Mouse (Mus musculus): ENCODE results near the gene Kcnh2. TPM values are rescaled to one million over a fixed set of nuclear protein-coding genes. Genes with fewer than 3 reads are reported as not detected.
A peak's percentile ranks its signal among the peaks of the same experiment; 100 is the strongest.

Gene Kcnh2
- polyA plus RNA-seq, 1 experiment from 2014 or later, result 26.2 TPM

DNA sequence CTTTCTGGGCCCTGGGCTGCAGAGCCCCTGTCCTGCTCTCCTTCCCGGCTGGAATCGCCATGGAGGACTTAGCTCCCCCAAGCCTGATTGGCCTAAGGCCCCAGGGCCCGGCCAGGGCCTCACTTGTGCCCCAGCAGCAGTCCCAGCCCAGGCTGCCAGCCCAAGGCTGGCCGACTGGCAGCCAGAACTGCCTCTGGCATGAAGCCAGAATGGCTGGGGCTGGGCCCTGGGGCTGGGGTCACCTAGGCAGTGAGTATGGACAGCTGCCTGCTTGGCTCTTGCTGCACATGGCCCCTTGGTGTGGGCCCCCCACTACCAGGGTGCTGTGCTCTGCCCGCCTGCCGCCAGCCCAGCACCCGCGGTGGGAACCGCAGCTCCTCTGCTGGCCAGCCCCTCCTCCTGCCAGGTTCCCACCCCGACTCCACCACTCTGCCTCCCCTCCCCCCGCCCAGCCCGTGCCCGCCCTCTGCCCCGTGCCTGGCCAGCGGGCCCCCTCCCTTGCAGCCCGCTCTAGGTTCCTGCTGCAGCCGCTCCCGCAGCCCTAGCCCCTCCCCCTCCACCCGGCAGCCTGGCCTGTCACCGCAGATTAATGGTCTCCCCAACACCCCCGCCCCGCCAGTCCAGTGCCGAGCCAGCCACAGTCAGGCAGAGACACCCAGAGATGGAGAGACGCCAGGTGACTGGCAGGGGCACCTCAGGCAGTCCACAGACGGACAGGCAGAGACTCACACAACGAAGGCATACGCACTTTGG is 22.0 kb downstream of the Kcnh2 start:
- peak overlapping the region; percentile 89 for H3K27ac ChIP-seq (replicated peaks)
- no peaks in the 10 kb centered on the region for H3K9me3 ChIP-seq
- peak; percentile 33; the same call in 1 of the 2 replicates for ATAC-seq (ENCODE audit: extremely low read depth, insufficient number of reproducible peaks, low FRiP score, low TSS enrichment)
- WGBS, result 5% methylated on average over 25 of the region's 27 CpGs
- peaks cover 71% of the 10 kb centered on the region for H3K36me3 ChIP-seq
- H3K4me2 ChIP-seq, result peak overlapping the region; percentile 66
- peaks cover 82% of the 10 kb centered on the region for H3K4me1 ChIP-seq
- H3K9ac ChIP-seq, result peak overlapping the region; percentile 77
- peaks cover 18% of the 10 kb centered on the region for H3K27me3 ChIP-seq (replicated peaks)
- peak overlapping the region; percentile 39 for H3K4me3 ChIP-seq

DNA sequence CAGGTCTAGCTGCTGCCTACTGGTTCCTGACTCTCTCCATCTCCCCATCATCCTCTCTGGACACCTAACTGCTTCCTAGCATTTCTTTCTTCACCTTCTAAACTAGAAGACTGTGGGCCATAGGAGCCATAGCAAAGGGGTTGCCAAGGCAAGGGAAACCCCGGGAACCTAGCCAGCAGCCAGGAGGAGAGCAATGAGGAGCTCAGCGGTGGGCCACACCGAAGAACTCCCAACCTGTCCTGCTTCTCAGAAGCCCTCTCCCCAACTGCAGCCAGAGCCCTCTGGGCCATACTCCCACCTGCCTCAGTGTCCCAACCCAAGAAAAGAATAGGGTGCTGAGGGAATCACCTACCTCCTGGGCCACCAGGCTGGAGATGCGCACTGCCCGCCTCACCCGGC is 22.6 kb downstream of the Kcnh2 start:
- Histone ChIP-seq H3K36me3 (peaks cover 71% of the 10 kb centered on the region), H3K27me3 (replicated peaks) (peaks cover 21% of the 10 kb centered on the region), H3K4me3 (peak overlapping the region; percentile 39), H3K4me1 (peaks cover 76% of the 10 kb centered on the region), H3K9ac (peak overlapping the region; percentile 77), H3K9me3 (no peaks in the 10 kb centered on the region), H3K4me2 (peak overlapping the region; percentile 66), H3K27ac (replicated peaks) (peak overlapping the region; percentile 89)
- 71% methylated on average over 6 of the region's 6 CpGs for WGBS
- ATAC-seq (ENCODE audit: extremely low read depth, insufficient number of reproducible peaks, low FRiP score, low TSS enrichment), result 0 out of 2 replicates have a peak, but pooled peaks have one; percentile 11

DNA sequence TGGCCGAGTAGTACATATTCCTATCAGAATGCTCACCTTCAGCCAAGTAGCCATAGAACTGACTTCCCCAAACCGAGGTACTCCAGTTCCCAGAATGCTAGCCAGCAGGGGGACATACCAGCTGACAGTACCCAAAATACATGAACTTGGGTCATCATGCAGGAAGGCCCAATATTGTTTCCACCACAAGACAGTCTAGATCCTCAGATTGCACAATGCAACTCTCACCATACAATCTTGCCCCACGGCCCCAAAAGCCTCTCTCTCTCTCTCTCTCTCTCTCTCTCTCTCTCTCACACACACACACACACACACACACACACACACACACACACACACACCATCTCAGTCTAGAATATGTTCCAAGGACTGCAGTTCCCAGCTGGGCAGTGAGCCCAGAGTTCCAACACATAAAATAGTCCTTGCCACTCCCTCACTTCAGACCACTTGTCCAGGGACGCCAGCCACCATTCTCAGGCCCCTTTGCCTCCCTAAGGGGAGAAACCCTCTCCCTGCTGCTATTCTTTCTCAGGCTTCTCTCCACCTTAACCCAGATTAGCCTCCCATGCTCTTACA is 24.5 kb downstream of the Kcnh2 start:
- Histone ChIP-seq H3K4me2 (peak overlapping the region; percentile 25), H3K4me1 (peaks cover 84% of the 10 kb centered on the region)

DNA sequence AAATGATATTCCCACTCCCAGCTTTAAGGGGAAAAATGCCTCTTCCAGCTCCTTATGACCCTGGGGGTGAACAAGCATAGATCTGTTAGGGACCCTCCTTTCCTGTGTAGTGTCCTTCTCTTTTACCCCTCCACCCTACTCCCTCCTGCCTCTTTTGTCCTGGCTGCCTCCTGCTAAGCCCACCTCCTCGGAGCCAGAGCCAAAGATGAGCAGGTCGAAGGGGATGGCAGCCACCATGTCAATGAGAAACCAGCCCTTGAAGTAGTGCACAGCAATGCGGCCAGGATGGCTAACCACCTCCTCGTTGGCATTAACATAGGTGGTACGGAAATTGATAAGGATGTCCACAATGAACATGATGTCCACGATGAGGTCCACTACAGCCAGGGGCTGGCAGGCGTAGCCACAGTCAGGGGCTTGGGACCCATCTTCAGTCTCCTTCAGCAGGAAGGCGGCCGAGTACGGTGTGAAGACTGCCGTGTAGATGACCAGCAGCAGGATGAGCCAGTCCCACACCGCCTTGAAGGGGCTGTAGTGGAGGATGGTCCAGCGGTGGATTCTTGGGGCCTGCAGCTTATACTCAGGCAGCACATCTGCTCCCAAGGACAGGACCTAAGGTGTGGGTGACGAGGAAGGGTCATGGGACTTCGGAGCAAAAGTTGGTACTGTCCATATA is 25.1 kb downstream of the Kcnh2 start:
- Histone ChIP-seq H3K4me3 (no peak overlapping the region), H3K9ac (peak overlapping the region; percentile 47), H3K27me3 (replicated peaks) (peaks cover 26% of the 10 kb centered on the region), H3K9me3 (no peaks in the 10 kb centered on the region), H3K36me3 (peaks cover 72% of the 10 kb centered on the region), H3K4me1 (peaks cover 84% of the 10 kb centered on the region), H3K27ac (replicated peaks) (peak overlapping the region; percentile 89), H3K4me2 (no peak overlapping the region)
- ATAC-seq (ENCODE audit: extremely low read depth, insufficient number of reproducible peaks, low FRiP score, low TSS enrichment), result no peak
- 76% methylated on average over 15 of the region's 15 CpGs for WGBS

More for the DNA sequence above, 24.5 kb downstream of the Kcnh2 start:
- H3K4me3 ChIP-seq, result no peak overlapping the region
- H3K27ac ChIP-seq (replicated peaks), result peak overlapping the region; percentile 89
- peaks cover 72% of the 10 kb centered on the region for H3K36me3 ChIP-seq
- peaks cover 26% of the 10 kb centered on the region for H3K27me3 ChIP-seq (replicated peaks)
- no peaks in the 10 kb centered on the region for H3K9me3 ChIP-seq
- no peak for ATAC-seq (ENCODE audit: extremely low read depth, insufficient number of reproducible peaks, low FRiP score, low TSS enrichment)
- peak overlapping the region; percentile 77 for H3K9ac ChIP-seq
- 48% methylated on average over 4 of the region's 4 CpGs for WGBS

DNA sequence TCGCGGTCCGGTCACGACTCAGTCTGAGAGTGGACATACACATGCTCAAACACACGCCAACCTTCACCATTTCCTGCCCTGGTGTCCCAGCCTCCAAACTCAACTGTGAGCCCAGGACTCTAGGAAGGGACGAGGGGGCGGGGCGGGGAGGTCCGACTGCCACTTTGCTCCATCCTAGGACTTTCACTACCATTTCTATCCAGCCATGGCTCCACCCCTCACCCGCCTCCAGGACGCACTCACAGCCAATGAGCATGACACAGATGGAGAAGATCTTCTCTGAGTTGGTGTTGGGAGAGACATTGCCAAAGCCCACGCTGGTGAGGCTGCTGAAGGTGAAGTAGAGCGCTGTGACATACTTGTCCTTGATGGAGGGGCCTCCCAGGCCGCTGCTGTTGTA is 26.2 kb downstream of the Kcnh2 start:
- Histone ChIP-seq H3K9ac (peak overlapping the region; percentile 24), H3K4me2 (no peak overlapping the region), H3K9me3 (no peaks in the 10 kb centered on the region), H3K27me3 (replicated peaks) (peaks cover 26% of the 10 kb centered on the region), H3K4me1 (peaks cover 84% of the 10 kb centered on the region), H3K27ac (replicated peaks) (no peak overlapping the region), H3K4me3 (no peak overlapping the region), H3K36me3 (peaks cover 69% of the 10 kb centered on the region)
- WGBS, result 36% methylated on average over 14 of the region's 14 CpGs
- no peak for ATAC-seq (ENCODE audit: extremely low read depth, insufficient number of reproducible peaks, low FRiP score, low TSS enrichment)

DNA sequence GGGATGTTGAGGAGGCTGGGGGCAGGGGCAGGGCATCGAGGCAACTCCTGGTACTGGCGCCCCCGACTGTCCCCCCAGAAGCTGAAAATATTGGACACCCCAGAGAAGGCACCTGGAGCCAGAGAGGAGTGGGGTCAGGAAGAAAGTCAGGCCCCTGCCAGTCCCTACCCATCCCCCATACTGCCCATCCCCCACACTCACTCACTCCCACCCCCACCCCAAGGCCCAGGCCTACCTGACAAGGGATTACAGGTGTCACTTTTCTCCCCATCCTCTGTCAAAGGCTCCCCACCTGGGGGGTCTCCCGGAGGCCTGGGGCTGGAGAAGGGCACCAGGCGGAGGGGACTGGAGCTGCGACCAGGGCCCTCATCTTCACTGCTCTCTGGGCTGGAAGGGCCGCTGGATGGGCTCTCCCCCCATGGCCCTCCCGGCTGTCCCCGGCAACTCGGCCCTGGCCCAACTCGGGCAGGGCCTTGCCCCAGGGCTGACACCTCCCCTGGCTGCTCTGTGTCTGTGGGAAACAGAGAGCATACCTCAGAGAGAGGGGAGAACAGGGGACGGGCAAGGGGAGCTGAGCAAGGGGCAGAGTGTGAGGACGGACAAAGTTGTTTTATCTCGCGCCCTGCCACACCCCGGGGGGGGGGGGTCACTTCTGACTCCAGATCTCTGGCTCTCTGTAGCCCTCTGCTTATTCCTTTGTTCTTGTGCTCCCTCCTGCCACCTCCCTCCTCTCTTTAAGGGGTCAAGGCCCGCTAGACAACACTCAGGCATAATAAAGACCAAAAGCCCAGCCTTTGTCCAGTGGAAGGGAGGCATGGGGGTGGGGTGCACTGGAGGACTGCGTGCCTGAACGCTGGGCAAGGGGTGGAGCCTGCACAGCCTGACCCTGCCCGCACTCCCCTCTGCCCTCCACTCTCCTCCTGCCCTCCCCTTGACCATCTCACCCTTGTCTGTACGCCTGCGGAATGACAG is 29.4 kb downstream of the Kcnh2 start:
- H3K27ac ChIP-seq (replicated peaks), result peak overlapping the region; percentile 82
- H3K4me2 ChIP-seq, result no peak overlapping the region
- no peaks in the 10 kb centered on the region for H3K9me3 ChIP-seq
- peaks cover 26% of the 10 kb centered on the region for H3K27me3 ChIP-seq (replicated peaks)
- peak overlapping the region; percentile 69 for H3K9ac ChIP-seq
- 16% methylated on average over 22 of the region's 22 CpGs for WGBS
- no peak overlapping the region for H3K4me3 ChIP-seq
- peaks cover 85% of the 10 kb centered on the region for H3K36me3 ChIP-seq
- H3K4me1 ChIP-seq, result peaks cover 63% of the 10 kb centered on the region
- peak; percentile 15 for ATAC-seq (ENCODE audit: extremely low read depth, insufficient number of reproducible peaks, low FRiP score, low TSS enrichment)

DNA sequence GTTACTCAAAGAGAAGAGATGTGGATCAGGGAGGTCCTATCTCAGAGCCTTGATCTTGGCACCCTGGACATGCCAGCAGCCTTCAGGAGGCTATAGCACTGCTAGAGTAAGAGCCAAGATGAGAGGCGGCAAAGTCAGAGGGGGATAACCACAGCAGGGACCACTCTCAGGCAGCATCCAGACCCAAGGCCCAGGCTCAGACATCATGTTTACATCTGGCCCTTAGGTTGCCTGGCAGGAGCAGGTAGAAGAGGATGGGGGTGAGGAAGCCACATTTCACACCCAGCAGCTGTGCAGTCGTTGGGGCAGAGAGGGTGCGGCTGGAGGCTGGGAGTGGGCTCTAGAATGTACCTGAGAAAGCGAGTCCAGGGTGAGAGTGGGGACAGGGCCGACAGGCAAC is 30.5 kb downstream of the Kcnh2 start:
- H3K4me1 ChIP-seq, result peaks cover 51% of the 10 kb centered on the region
- no peak overlapping the region for H3K4me3 ChIP-seq
- peak overlapping the region; percentile 82 for H3K27ac ChIP-seq (replicated peaks)
- H3K27me3 ChIP-seq (replicated peaks), result peaks cover 21% of the 10 kb centered on the region
- ATAC-seq (ENCODE audit: extremely low read depth, insufficient number of reproducible peaks, low FRiP score, low TSS enrichment), result no peak
- H3K36me3 ChIP-seq, result peaks cover 75% of the 10 kb centered on the region
- H3K9me3 ChIP-seq, result no peaks in the 10 kb centered on the region
- H3K4me2 ChIP-seq, result peak overlapping the region; percentile 40; the same call in 1 of the 2 replicates
- WGBS, result 54% methylated on average over 5 of the region's 5 CpGs
- 0 out of 2 replicates have a peak overlapping the region, but pooled peaks have one; percentile 53 for H3K9ac ChIP-seq

DNA sequence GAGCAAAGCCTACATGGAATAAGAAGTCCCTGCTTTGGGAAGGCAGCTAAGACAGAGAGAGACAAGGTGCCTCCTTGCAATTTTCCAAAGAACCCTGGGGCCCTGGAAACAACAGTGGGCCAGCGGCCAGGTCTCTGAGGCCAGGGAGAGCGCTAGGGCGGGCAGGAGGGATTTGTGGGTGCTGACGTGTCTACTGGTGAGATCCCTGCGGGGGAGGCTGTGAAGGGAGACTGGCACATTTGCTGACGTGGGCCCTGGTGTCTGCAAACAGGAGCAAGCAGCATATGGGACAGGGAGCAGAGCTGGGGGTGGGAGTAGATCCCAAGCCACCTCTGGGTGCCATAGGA is 31.0 kb downstream of the Kcnh2 start:
- no peak for ATAC-seq (ENCODE audit: extremely low read depth, insufficient number of reproducible peaks, low FRiP score, low TSS enrichment)

DNA sequence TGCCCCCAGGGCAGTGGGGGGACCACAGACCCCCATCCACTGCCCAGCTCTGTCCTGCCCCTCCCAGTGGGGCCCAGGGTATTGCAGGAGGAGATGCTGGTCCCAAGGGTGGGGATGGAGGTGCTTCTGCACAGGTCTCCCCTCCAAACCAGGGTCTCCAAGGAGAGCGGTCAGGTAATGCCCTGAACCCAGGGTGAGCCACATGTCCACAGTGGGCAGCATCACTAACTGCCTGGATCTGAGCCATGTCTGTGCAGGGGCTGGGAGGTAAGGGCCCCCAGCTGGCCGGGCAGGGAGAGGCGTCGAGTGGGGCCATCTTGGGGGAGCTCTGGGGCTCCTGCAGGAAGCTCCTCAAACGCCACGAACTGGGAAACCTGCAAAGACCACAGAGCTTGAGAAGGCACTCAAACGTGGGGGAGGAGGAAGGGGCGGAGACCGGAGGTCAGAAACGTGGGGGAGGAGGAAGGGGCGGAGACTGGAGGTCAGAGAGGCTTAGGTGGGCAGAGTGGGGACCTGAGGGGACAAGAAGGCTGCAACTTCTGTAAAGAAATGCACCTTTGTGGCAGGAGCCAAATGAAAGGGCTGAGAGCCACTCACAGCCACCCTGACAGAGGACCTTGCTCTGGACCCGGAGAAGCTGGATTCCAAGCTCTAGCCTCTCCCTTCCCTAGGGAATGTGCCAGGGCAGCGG is 31.5 kb downstream of the Kcnh2 start:
- peak overlapping the region; percentile 82 for H3K27ac ChIP-seq (replicated peaks)
- 0 out of 2 replicates have a peak overlapping the region, but pooled peaks have one; percentile 53 for H3K9ac ChIP-seq
- H3K4me1 ChIP-seq, result peaks cover 42% of the 10 kb centered on the region
- H3K9me3 ChIP-seq, result no peaks in the 10 kb centered on the region
- H3K4me2 ChIP-seq, result peak overlapping the region; percentile 40
- peak; percentile 26; the same call in 1 of the 2 replicates for ATAC-seq (ENCODE audit: extremely low read depth, insufficient number of reproducible peaks, low FRiP score, low TSS enrichment)
- no peak overlapping the region for H3K4me3 ChIP-seq
- 18% methylated on average over 13 of the region's 13 CpGs for WGBS
- peaks cover 11% of the 10 kb centered on the region; the same call in 1 of the 2 replicates for H3K27me3 ChIP-seq (replicated peaks)
- peaks cover 66% of the 10 kb centered on the region for H3K36me3 ChIP-seq

More for the DNA sequence above, 31.0 kb downstream of the Kcnh2 start:
- peak overlapping the region; percentile 82 for H3K27ac ChIP-seq (replicated peaks)
- H3K4me3 ChIP-seq, result no peak overlapping the region
- no peaks in the 10 kb centered on the region for H3K9me3 ChIP-seq
- H3K27me3 ChIP-seq (replicated peaks), result peaks cover 16% of the 10 kb centered on the region
- H3K4me1 ChIP-seq, result peaks cover 47% of the 10 kb centered on the region
- 21% methylated on average over 6 of the region's 6 CpGs for whole genome bisulfite sequencing
- 0 out of 2 replicates have a peak overlapping the region, but pooled peaks have one; percentile 53 for H3K9ac ChIP-seq
- peak overlapping the region; percentile 40 for H3K4me2 ChIP-seq
- peaks cover 71% of the 10 kb centered on the region for H3K36me3 ChIP-seq

DNA sequence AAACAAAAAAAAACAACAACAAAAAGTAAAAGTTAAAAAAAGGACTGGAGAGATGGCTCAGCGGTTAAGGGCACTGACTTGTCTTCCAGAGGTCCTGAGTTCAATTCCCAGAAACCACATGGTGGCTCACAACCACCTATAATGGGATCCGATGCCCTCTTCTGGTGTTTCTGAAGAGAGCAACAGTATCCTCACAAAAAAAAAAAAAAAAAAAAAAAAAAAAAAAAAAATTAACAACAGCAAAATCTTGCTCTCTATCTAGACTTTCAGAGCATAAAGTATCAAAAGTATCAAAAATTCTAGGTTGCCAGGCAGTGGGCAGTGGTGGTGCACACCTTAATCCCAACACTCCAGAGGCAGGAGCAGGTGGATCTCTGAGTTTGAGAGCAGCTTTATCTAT is 42.2 kb downstream of the Kcnh2 start:
- Histone ChIP-seq H3K4me3 (no peak overlapping the region), H3K4me1 (no peaks in the 10 kb centered on the region), H3K36me3 (no peaks in the 10 kb centered on the region), H3K27ac (replicated peaks) (no peak overlapping the region), H3K4me2 (no peak overlapping the region), H3K9me3 (peaks cover 22% of the 10 kb centered on the region), H3K9ac (no peak overlapping the region), H3K27me3 (replicated peaks) (no peaks in the 10 kb centered on the region)
- WGBS, result 76% methylated on average over 2 of the region's 2 CpGs
- no peak for ATAC-seq (ENCODE audit: extremely low read depth, insufficient number of reproducible peaks, low FRiP score, low TSS enrichment)
